Mouse (Mus musculus) heart, postnatal 25 days (tissue): Measurements from ENCODE around the gene Ate1. TPM values are rescaled to one million over a fixed set of nuclear protein-coding genes. Genes with fewer than 3 reads are reported as not detected.

ENCODE experiments used
- DNase-seq: peaks from one replicate; pipeline ENCODE4 v3.0.0; 2022; ENCODE audit warnings: low spot score
- intact Hi-C: fragments of 180-260 bp; cut with DNase I; formaldehyde crosslinking; loops from one replicate; pipeline ENCODE4 v1.15.1; 2025
- total RNA-seq, 2 experiments: library from RNA; stranded (reverse); gene quantifications; 2 replicates each; pipeline ENCODE4 v1.2.3; 2021

Ate1 gene
- total RNA-seq, 2 experiments from 2014 or later: 32.2 to 32.3 TPM

DNA sequence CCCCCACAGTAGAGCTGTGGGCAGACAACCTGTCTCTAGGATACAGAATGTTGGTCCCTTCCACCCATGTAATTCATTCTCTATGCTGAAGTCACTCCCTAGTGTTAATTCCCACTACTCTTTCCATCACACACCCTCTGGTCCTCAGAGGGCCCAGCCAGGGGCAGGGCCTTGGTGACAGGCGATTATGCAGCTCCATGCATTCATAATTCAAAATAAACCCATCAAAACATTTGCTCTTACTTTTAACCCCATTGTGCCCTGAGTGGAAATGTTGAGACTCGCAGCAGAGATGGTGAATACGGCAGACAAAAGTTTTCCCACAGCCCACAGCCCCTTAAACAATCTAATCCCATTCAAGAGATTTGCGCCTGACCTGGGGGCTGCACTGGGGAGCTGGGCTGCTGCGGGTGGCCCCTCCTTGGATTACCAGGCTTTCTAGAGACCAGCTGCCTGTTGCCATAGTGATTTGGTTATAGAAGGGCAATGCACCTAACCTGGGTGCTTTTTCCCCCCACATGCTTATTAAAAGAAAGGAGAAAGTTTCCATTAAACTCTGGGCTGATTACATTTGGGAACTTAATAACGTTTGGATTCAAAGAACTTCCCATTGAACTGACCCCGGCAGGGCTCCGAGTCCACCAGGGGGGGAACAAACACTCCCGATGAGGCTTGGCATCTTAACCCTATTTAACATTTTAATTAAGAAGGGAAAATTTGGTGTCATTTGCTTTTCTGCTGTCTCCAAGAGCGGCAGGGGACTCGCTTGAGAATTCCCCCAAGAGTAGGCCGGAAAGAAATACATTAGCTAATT is 152.7 kb downstream of the Ate1 start:
- intact Hi-C loops: no loop called here
- no peak for DNase-seq

DNA sequence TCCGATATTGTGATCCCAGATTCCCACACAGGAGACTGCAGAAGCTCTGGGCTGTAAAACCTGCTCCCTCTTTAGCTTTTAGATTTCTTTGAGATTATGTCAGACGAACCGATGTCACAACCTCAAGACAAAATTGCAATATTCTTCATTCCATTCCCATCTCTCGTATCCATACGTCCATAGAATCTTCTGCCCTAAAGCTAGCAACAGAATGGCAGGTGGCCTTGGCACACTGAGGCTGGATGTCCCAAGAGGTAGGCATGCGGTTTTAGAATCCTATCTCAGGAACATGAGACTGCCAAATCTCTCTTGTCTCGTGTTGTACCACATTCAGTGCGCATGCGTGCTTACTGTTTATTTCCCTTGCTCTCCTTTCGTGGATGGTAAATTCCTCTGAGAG is 154.5 kb downstream of the Ate1 start:
- no peak for DNase-seq
- intact Hi-C loops: no loop called here

Other genes starting within 250 kb of the Ate1 start
- gene Nsmce4a, start 52.7 kb upstream of the Ate1 start, total RNA-seq: 10 to 100 TPM; 38.5 to 46.1 TPM
- gene Tacc2, start 57.1 kb upstream of the Ate1 start, total RNA-seq: 100 to 1,000 TPM; 364 to 380 TPM